Mouse (Mus musculus) ES-E14 (cell line): ENCODE measurements at regions not wholly inside any gene's neighbourhood (a gene's known extent, or its start where the extent isn't known, plus 50 kb on each side); places are given as distances from the start of the nearest gene placed in this dataset.

Experiments used
- DNase-seq: peaks from one replicate; pipeline ENCODE4 v3.0.0-alpha.2; 2013; ENCODE audit warnings: low read depth, low spot score
- H3K27ac ChIP-seq: 2 replicates; pipeline ENCODE4 v1.5.1; 2012; ENCODE audit warnings: low read depth, mild to moderate bottlenecking, low read length, moderate library complexity, mixed read lengths; ENCODE audit not compliant: poor library complexity, insufficient read depth, severe bottlenecking
- H3K36me3 ChIP-seq: 2 replicates; pipeline ENCODE4 v1.6.1; 2012; ENCODE audit warnings: mild to moderate bottlenecking, low read length, moderate library complexity, mixed read lengths; ENCODE audit not compliant: control insufficient read depth, poor library complexity, insufficient read depth, severe bottlenecking
- H3K4me1 ChIP-seq, 2 experiments: fragments of 150-350 bp in 1 of 2; sonication (generic) in 1 of 2; 2 replicates each; pipeline ENCODE4 v1.6.1; 2012; ENCODE audit warnings: low read length in 2 of 2, mild to moderate bottlenecking in 1 of 2, mixed read lengths in 1 of 2; ENCODE audit not compliant: control insufficient read depth in 2 of 2, insufficient read depth in 2 of 2, poor library complexity in 1 of 2
- H3K4me3 ChIP-seq, 2 experiments: fragments of 150-350 bp in 1 of 2; sonication (generic) in 1 of 2; 2 replicates each; pipeline ENCODE4 v1.5.1; 2012; ENCODE audit warnings: low read length in 2 of 2, low read depth in 1 of 2, mild to moderate bottlenecking in 1 of 2, mixed read lengths in 1 of 2; ENCODE audit not compliant: insufficient read depth in 1 of 2, poor library complexity in 1 of 2, severe bottlenecking in 1 of 2
- H3K9ac ChIP-seq: 2 replicates; pipeline ENCODE4 v1.6.1; 2012; ENCODE audit warnings: low read depth, mild to moderate bottlenecking, low read length, mixed read lengths; ENCODE audit not compliant: poor library complexity, insufficient read depth, severe bottlenecking
- H3K9me3 ChIP-seq: fragments of 150-350 bp; sonication (generic); 2 replicates; pipeline ENCODE4 v1.6.1; 2012; ENCODE audit warnings: low read depth, mild to moderate bottlenecking, low read length; ENCODE audit not compliant: control insufficient read depth, insufficient read depth
- CHD2 ChIP-seq: IDR thresholded peaks from 2 replicates; pipeline ENCODE4 v1.6.1; 2014; ENCODE audit warnings: mild to moderate bottlenecking, low read depth, low read length, inconsistent platforms
- HCFC1 ChIP-seq: IDR thresholded peaks from 2 replicates; pipeline ENCODE4 v1.6.1; 2012; ENCODE audit warnings: low read length, inconsistent platforms, borderline replicate concordance; ENCODE audit not compliant: insufficient read depth
- MAFK ChIP-seq: IDR thresholded peaks from 2 replicates; pipeline ENCODE4 v1.6.1; 2014; ENCODE audit warnings: mild to moderate bottlenecking, low read depth, low read length, inconsistent platforms; ENCODE audit not compliant: insufficient read depth
- ZC3H11A ChIP-seq: IDR thresholded peaks from 2 replicates; pipeline ENCODE4 v1.6.1; 2012; ENCODE audit warnings: low read depth, mild to moderate bottlenecking, inconsistent platforms, low read length, borderline replicate concordance
- ZNF384 ChIP-seq: IDR thresholded peaks from 2 replicates; pipeline ENCODE4 v1.6.1; 2012; ENCODE audit warnings: low read depth, low read length, inconsistent platforms
- in situ Hi-C, 2 experiments: fragments of 600-800 bp; cut with MboI; formaldehyde crosslinking; loops; one replicate each; pipeline ENCODE4 v1.15.1; 2025; ENCODE audit warnings: low sequenced_read_pairs in 2 of 2, inconsistent platforms in 1 of 2; ENCODE audit not compliant: unreplicated experiment in 2 of 2

- no peak overlapping the region for H3K27ac ChIP-seq
- H3K4me1 ChIP-seq, result no peaks in the 10 kb centered on the region
- H3K9me3 ChIP-seq, result no peaks in the 10 kb centered on the region
- no peaks in the 10 kb centered on the region for H3K36me3 ChIP-seq
- no peak overlapping the region for H3K4me3 ChIP-seq
- H3K9ac ChIP-seq, result no peak overlapping the region
- in situ Hi-C loops, result no loop called here
- TF ChIP-seq CHD2 (no peak), MAFK (no peak), ZNF384 (no peak), HCFC1 (no peak)
- no peak for DNase-seq
These were observed 67.8 kb downstream of the Nkx6-1 start for GRCm38 (mm10) chr5:101596996-101597395.

- no peak for DNase-seq
- Histone ChIP-seq H3K27ac (no peak overlapping the region), H3K36me3 (no peaks in the 10 kb centered on the region), H3K4me1 (no peaks in the 10 kb centered on the region), H3K9ac (no peak overlapping the region), H3K4me3 (no peak overlapping the region), H3K9me3 (no peaks in the 10 kb centered on the region)
- in situ Hi-C loops, result no loop called here
- TF ChIP-seq HCFC1 (no peak), CHD2 (no peak), ZC3H11A (no peak), MAFK (no peak), ZNF384 (no peak)
These were observed 73.6 kb downstream of the Nkx6-1 start for GRCm38 (mm10) chr5:101591236-101591635.

GRCm38 (mm10) chr5:101590341-101591124, 74.3 kb downstream of the Nkx6-1 start:
- no peak for DNase-seq
- H3K27ac ChIP-seq, result no peak overlapping the region
- no peak for TF ChIP-seq ZNF384
- TF ChIP-seq ZC3H11A, result no peak
- no peak for TF ChIP-seq HCFC1
- no peak for TF ChIP-seq CHD2
- TF ChIP-seq MAFK, result no peak
- in situ Hi-C loops, result no loop called here
- no peak overlapping the region for H3K4me3 ChIP-seq
- H3K4me1 ChIP-seq, result no peaks in the 10 kb centered on the region
- H3K36me3 ChIP-seq, result no peaks in the 10 kb centered on the region
- H3K9ac ChIP-seq, result no peak overlapping the region
- no peaks in the 10 kb centered on the region for H3K9me3 ChIP-seq

- in situ Hi-C loops, result no loop called here
- H3K9me3 ChIP-seq, result no peaks in the 10 kb centered on the region
- no peak overlapping the region for H3K4me3 ChIP-seq
- DNase-seq, result no peak
- H3K4me1 ChIP-seq, result no peaks in the 10 kb centered on the region
- H3K36me3 ChIP-seq, result no peaks in the 10 kb centered on the region
- TF ChIP-seq ZNF384 (no peak), HCFC1 (no peak), ZC3H11A (no peak), CHD2 (no peak), MAFK (no peak)
- H3K9ac ChIP-seq, result no peak overlapping the region
- no peak overlapping the region for H3K27ac ChIP-seq
These were observed 91.8 kb downstream of the Nkx6-1 start for GRCm38 (mm10) chr5:101572966-101573365.
